Mouse (Mus musculus) ovary, postnatal 10 days (tissue): ENCODE results near the gene Celsr1.

Experiments
- DNase-seq: peaks from one replicate; pipeline ENCODE4 v3.0.0; 2022; ENCODE audit warnings: low spot score

Gene Celsr1

GRCm38 (mm10) chr15:86033191-86033841, at the start of gene Celsr1:
Gene Celsr1, minus strand, starts transcription at chr15:86033777.
- no peak for DNase-seq

- no peak for DNase-seq
These were observed 49.7 kb upstream of the Celsr1 start for GRCm38 (mm10) chr15:86083261-86083741.

GRCm38 (mm10) chr15:86082551-86082961, 49.0 kb upstream of the Celsr1 start:
- no peak for DNase-seq

DNA sequence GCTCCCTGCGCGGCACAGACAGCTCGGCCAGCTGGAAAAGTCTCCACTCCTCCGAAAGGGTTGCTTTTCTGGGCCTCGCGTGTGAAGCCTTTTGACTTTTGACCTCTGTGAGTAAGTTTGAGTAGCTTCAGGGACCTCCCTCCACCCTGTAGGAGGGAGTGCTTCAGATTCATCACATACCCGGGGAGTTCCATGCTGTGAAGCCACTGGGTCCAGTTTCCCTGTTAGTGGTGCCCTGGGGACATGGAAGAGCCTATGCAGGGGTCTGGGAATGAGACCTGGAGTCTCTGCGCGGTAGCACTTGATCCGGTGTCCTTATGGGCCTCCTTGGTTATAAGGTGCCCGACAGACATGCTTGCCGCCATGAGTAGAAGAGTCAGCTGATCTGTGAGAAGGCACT, 48.1 kb upstream of the Celsr1 start:
- no peak for DNase-seq

GRCm38 (mm10) chr15:86080408-86080807, 46.8 kb upstream of the Celsr1 start:
- DNase-seq, result no peak

GRCm38 (mm10) chr15:86079876-86080275, 46.3 kb upstream of the Celsr1 start:
- DNase-seq, result no peak

DNA sequence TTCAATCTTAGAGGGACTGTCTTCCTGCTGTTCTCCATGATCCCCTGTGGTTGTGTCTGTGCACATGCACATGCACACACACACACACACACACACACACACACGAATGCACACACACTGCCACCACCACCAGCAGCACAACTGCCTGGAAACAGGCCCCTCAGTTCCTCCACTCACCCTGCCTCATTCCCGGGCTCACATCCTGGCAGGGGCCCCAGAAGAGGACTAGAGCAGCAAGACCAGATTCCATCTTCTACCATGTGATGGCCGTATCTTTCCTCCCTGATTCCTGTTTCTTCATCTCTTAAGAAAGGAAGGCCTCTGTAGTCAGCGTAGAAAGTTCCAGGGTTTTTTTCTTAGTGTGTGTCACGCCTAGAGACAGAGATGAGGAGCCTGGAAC, 45.9 kb upstream of the Celsr1 start:
- no peak for DNase-seq

DNA sequence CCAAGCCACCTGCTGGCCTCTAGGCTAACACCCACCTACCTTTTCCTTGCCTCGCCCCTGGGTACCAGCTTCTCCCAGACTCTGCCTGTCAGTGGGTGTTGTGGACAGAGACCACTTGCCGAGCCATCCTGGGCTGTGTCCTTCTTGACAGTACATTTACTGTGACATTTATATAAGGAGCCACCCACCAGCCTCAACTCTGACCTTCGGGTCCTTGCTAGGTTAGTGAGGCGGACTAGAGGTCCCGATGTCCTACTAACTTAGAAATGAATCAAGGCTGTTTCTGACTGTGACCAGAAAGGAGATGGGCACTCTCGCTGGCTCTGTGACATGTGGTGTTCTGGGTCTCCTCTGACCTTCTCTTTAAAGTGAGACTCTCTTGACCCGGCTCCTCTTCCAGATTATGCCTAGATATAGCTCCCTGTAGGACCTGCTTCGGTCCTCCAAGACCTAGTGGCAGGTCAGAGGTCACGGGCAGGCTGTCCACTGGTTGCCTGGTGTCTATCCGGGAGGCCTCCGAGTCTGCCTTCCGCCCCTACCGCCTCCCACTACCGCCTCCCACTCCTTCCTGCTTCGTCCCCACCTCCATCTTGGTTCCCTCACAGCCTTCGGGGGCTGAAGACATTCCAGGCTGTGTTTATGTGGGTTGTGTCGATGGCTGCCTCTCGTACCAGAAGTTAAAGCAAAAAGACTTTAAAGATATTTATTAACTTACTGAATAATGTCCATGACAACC, 45.1 kb upstream of the Celsr1 start:
- DNase-seq, result no peak

DNA sequence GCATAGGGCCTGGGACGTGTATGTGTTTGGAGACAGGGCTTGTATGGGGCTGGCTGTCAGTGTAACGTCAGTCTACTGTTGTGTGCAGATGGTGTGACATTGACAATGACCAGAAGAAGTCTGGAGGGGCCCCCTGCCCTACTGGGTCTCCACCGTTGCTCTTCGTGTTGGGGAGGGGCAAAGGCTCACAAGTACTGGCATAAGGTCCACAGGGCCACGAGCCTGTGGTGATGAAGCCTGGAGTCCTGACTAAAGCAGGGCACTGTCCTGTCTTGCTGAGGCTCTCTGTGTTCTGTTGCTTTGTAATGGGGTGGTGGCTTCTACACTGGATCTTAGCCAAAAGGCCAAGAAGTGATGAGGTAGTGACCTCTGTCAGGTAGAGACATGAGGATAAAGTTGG, 44.4 kb upstream of the Celsr1 start:
- DNase-seq, result no peak

DNA sequence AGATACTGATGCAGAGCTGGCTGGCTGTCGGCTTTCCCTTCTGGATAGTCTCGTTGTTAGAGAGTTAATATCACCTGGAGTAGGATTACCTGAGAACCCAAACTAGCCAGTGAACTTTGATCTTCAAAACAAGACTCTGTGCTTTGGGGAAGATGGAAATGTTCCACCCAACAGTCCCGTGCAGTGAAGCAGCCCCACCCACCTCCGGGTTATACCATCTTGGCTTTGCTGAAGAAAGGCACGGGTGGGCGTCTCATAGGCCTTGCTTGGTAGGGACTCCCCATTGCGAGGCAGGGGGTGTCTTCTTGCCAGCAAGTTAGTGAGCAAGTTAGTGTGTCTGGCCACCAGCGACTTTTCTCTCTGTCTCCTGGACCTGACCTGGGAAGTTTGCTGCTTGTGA, 42.8 kb upstream of the Celsr1 start:
- DNase-seq, result no peak

DNA sequence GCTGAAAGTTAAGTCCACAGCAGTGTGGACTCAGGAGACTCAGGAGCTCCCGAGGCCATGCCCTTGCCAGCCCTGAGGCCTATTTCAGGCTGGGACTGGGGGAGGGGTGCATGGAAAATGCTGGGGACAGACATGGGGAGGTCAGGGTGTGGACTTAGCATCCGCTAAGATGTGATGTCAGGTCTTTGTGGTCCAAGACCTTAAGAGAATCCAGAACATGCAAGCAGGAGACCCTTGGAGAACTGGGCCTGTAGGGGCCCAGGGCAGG, 42.4 kb upstream of the Celsr1 start:
- DNase-seq, result no peak

- no peak for DNase-seq
These were observed 41.9 kb upstream of the Celsr1 start for GRCm38 (mm10) chr15:86075305-86076047.

- DNase-seq, result no peak
These were observed 40.8 kb upstream of the Celsr1 start for GRCm38 (mm10) chr15:86074171-86074937.

DNA sequence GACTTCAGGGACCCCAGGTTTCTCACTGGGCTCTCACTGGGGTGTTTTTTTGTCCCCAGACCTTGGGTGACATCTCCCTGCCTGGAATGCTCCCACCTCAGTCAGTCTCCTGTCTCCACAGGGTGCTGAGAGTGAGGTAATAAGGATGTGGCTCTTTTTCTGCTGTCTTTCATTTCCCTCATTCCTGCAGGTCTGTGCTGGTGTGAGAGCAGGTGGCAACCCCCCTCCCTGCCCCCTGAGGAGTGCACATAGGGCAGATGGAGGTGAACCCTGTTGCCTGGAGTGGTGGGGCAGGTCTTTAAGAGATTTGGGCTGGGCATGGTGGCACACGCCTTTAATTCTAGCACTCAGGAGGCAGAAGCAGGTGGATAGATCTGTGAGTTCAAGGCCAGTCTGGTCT, 37.6 kb upstream of the Celsr1 start:
- no peak for DNase-seq

DNA sequence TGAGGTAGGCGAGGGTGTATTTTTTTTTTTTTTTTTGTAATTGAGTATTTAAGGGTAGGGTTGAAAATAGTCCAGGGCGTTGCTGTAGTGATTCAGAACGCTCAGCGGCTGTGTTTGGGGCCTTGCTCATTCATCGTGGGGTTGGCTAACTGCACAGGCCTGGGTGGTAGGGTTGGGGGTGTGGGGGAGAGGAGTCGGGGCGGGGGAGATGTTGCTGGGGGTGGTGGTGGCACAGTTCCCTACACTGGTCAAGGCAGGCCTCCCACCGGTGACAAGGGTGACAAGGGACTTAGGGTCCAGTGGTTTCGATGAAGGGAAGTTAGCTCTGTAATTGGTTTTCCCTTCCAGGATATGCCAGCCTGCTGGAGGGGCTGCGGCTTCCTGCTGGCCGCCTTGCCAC, 36.8 kb upstream of the Celsr1 start:
- no peak for DNase-seq

GRCm38 (mm10) chr15:86069011-86069791, 35.6 kb upstream of the Celsr1 start:
- DNase-seq, result no peak

DNA sequence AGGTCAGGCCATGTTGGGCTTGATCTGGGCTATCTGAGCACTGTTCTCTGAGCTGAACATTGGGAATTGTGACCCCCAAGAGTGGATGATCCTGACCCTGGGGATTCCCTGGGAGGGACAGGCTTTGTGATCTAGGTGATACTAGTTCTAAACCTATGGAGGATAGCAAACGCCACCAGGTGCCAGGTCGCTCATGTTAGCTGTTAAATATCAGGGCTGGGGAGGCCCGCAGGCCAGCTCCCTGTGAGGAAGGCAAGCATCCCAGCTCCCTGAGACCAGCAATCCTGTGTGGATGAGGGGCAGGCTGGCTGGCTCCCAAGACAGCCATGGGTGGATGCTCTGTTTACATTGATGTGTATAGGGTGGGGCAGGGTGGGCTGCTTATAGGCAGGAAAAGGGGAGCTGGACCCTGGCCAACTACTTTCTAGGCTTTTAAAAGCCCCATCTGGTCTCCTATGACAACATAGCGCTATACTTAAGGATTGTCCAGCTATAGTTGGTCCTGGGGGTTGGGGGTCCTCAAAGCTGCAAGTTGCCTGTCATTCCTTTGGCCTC, 34.4 kb upstream of the Celsr1 start:
- DNase-seq, result no peak

DNA sequence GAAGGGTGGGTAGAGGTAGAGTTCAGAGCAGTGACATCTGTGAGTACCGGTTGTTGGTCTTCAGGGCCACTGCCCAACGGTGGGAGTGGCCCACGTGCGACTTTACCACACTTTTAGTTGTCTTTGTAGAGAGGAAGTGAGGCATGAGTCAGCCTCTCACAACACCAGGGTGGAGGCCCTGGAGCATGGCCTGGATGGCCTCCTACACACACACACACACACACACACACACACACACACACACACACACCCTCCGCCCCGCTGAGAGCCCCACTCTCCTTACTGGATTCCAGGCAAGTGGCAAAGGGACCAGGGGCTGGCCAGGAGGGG, 34.0 kb upstream of the Celsr1 start:
- DNase-seq, result no peak

DNA sequence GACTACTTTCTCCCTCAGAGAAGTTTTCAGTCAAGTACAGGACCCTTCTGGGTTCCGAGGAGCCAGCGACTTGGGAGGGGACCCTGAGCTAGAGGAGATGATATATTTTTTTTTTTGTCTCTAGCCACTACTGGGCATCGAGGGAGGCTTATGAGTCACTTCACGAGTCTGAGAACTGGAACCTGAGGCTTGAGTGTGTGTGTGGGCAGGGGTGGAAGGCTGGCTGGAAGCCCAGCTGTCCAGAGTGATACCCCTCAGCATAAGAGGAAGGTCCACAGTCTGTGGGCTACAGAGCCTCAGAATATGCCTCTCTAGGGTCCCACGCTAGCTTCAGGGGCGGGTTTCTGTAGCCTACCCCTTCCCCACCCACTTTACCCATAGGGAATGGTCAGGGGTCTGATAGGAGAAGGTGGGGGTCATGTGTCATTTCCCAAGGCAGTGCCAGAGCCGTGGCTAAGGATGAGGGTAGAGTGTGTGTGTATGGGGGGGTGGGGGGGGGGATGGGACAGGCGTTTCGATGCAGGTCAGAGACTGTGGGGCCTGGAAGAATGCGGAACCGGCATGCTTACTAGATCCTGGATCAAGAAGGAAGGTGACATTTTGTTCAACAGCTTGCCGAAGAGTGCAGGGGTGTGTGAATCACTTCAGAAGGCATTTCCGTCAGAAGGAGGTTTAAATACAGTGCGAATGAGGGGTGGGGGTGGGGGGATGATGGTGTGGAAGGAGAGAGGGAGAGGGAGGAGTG, 33.4 kb upstream of the Celsr1 start:
- DNase-seq, result no peak

DNA sequence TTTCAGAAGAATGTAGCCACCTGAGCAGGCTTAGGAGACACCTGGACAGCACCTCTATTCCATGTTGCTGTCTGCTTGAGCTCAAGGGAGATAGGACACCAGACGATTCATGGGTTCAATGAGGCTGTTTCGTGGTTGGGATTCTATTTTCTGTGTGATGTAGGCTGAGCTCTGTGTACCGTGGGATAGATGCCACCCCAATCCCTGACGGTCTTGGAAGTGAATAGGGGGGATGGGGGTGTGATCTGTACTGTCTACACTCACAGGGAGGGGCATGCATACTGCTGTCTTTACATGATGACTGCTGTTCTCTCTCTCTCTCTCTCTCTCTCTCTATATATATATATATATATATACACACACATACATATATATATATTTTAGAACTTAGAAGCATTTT, 31.8 kb upstream of the Celsr1 start:
- DNase-seq, result no peak

GRCm38 (mm10) chr15:86064850-86065229, 31.3 kb upstream of the Celsr1 start:
- DNase-seq, result no peak
